Mouse (Mus musculus) hindbrain, embryonic 13.5 days (tissue): Measurements from ENCODE around the gene Myog. TPM values are rescaled to one million over a fixed set of nuclear protein-coding genes. Genes with fewer than 3 reads are reported as not detected.
"Not testable (repeated sequence)": the region's sequence is repeated elsewhere in the genome, so short reads cannot be mapped to it uniquely, and the experiment has no call there.

Experiments used
- ATAC-seq: fragments of 200-750 bp; cut with Nextera tagmentation; 2 replicates; pipeline ENCODE4 v1.8.0; 2017; ENCODE audit warnings: moderate TSS enrichment; ENCODE audit not compliant: low FRiP score
- H3K27ac ChIP-seq: fragments of 300-500 bp; sonication (generic); 2 replicates; pipeline ENCODE4 v1.5.1; 2015; ENCODE audit warnings: inconsistent platforms, mild to moderate bottlenecking, moderate library complexity
- H3K27me3 ChIP-seq: fragments of 300-500 bp; sonication (generic); 2 replicates; pipeline ENCODE4 v1.6.1; 2015; ENCODE audit warnings: mild to moderate bottlenecking, inconsistent platforms
- H3K36me3 ChIP-seq: fragments of 300-500 bp; sonication (generic); 2 replicates; pipeline ENCODE4 v1.6.1; 2015; ENCODE audit warnings: mild to moderate bottlenecking, inconsistent platforms
- H3K4me1 ChIP-seq: fragments of 300-500 bp; sonication (generic); replicated peaks from 2 replicates; pipeline ENCODE4 v1.6.1; 2015; ENCODE audit warnings: inconsistent platforms
- H3K4me2 ChIP-seq: fragments of 300-500 bp; sonication (generic); 2 replicates; pipeline ENCODE4 v1.6.1; 2015; ENCODE audit warnings: inconsistent platforms, mild to moderate bottlenecking, moderate library complexity
- H3K4me3 ChIP-seq: fragments of 300-500 bp; sonication (generic); 2 replicates; pipeline ENCODE4 v1.5.1; 2015; ENCODE audit warnings: mild to moderate bottlenecking, inconsistent platforms
- H3K9ac ChIP-seq: fragments of 300-500 bp; sonication (generic); 2 replicates; pipeline ENCODE4 v1.6.1; 2015; ENCODE audit warnings: mild to moderate bottlenecking, inconsistent platforms
- H3K9me3 ChIP-seq: fragments of 300-500 bp; sonication (generic); 2 replicates; pipeline ENCODE4 v1.6.1; 2016; ENCODE audit warnings: inconsistent platforms
- WGBS: fragments of 180-500 bp; shearing (Covaris S2); methylation state at CpG from one replicate; pipeline ENCODE4 v1.1.7; 2015; 5-methylcytosine and 5-hydroxymethylcytosine counted together
- polyA plus RNA-seq: library from polyadenylated mRNA; unstranded; fragments of >200 nt; fragmentation: Nextera tagmentation; extraction: Ambion mirVana; gene quantifications from 2 replicates; pipeline ENCODE4 v1.2.1, GENCODE M21; 2015

Gene Myog
- polyA plus RNA-seq: 3.6 and 3.8 TPM in 2 replicates

DNA sequence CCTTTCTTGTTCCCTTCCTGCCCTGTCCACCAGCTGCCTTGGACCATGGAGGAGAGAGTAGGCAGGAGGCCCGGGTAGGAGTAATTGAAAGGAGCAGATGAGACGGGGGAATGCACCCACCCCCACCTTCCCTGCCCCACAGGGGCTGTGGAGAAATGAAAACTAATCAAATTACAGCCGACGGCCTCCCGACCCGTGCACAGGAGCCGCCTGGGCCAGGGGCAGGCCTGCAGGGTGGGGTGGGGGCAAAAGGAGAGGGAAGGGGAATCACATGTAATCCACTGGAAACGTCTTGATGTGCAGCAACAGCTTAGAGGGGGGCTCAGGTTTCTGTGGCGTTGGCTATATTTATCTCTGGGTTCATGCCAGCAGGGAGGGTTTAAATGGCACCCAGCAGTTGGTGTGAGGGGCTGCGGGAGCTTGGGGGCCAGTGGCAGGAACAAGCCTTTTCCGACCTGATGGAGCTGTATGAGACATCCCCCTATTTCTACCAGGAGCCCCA lies at the start of gene Myog:
Gene Myog (plus strand): TSS at position 392 of the 502 bp plus-strand sequence.
- no peaks in the 10 kb centered on the region for H3K36me3 ChIP-seq
- no peaks in the 10 kb centered on the region for H3K9me3 ChIP-seq
- H3K27me3 ChIP-seq: no peaks in the 10 kb centered on the region
- H3K4me2 ChIP-seq: no peak within 1 kb of the TSS
- no peak within 1 kb of the TSS for H3K9ac ChIP-seq
- no peak for ATAC-seq
- no peak within 1 kb of the TSS for H3K4me3 ChIP-seq
- WGBS: 38% methylated on average over 11 of the region's 11 CpGs
- no peak within 1 kb of the TSS for H3K27ac ChIP-seq
- peaks cover 24% of the 10 kb centered on the region for H3K4me1 ChIP-seq

DNA sequence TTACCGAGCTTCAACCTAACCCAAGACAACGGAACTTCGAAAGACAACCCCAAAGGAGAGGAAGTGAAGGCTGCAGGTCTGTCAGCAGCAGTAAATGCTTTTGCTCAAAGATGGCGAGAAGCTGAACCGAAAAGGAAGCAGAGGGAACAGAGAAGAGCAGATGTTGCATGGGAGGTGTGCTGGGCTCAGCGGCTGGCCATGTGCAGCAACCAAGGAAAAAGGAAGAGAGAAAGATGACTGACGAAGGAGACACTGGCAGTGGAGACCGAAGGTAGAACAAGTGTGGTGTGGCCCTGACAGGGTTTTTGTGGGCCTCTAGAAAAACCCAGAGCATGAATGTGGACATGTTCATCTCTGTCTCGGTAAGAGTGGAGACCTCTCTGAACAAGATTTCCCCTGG lies 49.1 kb upstream of the Myog start:
- H3K36me3 ChIP-seq: no peaks in the 10 kb centered on the region
- no peak overlapping the region for H3K27ac ChIP-seq
- 91% methylated on average over 9 of the region's 9 CpGs for WGBS
- no peak overlapping the region for H3K4me2 ChIP-seq
- H3K27me3 ChIP-seq: peaks cover 36% of the 10 kb centered on the region
- ATAC-seq: no peak
- H3K4me3 ChIP-seq: no peak overlapping the region
- no peaks in the 10 kb centered on the region for H3K9me3 ChIP-seq
- H3K4me1 ChIP-seq: peaks cover 24% of the 10 kb centered on the region
- no peak overlapping the region for H3K9ac ChIP-seq

DNA sequence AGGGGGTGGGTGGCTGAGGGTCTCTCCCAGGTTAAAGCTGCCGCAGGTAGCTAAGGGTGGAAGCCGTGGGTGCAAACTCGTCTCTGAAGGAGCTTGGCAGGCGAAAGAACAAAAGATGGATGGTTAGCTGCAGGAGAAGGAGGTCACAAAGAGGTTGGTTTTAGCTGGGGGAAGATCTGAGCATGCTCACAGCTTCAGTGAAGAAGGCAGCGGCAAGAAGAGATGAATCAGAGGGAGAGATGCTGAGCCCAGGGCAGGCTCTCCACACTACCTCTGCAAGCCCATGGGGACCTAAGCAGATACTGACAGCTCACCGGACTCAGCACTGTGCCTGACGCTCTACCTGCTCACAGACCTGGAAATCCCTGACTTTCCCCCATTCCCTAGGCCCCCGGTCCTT lies 48.5 kb upstream of the Myog start:
- ATAC-seq: no peak
- no peaks in the 10 kb centered on the region for H3K9me3 ChIP-seq
- no peak overlapping the region for H3K27ac ChIP-seq
- no peaks in the 10 kb centered on the region for H3K36me3 ChIP-seq
- peaks cover 18% of the 10 kb centered on the region for H3K4me1 ChIP-seq
- H3K9ac ChIP-seq: no peak overlapping the region
- WGBS: 62% methylated on average over 8 of the region's 8 CpGs
- H3K4me2 ChIP-seq: no peak overlapping the region
- peaks cover 30% of the 10 kb centered on the region for H3K27me3 ChIP-seq
- no peak overlapping the region for H3K4me3 ChIP-seq

DNA sequence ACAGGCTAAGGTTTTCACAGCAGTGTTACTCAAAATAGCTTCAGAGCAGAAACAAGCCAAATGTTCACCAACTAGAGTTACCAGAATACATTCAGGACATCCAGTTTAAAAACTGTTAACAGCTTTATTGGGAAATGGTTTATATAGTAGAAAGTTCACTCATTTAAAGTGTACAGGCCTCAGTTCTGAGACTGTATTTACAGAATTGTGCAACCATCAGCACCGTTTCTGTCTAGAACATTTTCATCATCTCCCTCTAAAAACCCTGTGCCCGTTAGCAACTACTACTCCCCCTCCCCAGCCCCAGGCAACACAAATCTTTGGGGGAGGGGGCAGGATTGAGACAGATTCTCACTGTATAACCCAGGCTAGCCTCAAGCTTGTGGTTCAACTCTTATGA lies 47.5 kb upstream of the Myog start:
- Histone ChIP-seq H3K9ac (no peak overlapping the region), H3K4me3 (no peak overlapping the region), H3K36me3 (no peaks in the 10 kb centered on the region), H3K27ac (no peak overlapping the region), H3K9me3 (no peaks in the 10 kb centered on the region), H3K4me1 (peaks cover 18% of the 10 kb centered on the region), H3K27me3 (peaks cover 20% of the 10 kb centered on the region; the same call in 1 of the 2 replicates), H3K4me2 (no peak overlapping the region)
- no peak for ATAC-seq
- WGBS: 84% methylated on average over 2 of the region's 2 CpGs

DNA sequence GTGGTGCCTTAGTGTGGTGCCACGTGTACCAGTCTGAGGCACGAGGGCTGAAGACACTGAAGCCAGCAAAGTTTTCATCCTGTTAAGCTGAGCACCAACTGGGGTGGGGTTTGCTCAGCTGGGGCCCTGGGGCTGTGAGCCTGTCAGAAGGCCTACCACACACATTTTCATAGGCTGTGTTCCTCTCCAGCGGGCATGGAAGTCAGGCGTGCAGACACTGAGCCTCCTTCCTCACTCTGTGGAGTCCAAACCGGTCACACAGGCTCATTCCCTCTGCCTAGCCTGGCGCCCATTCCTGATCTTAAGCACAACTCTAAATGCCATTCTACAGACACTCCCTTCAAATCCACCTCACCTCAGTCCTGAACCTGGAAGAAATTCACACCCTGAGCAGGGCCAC lies 46.3 kb upstream of the Myog start:
- Histone ChIP-seq H3K4me1 (peaks cover 18% of the 10 kb centered on the region), H3K4me3 (no peak overlapping the region), H3K27me3 (peaks cover 17% of the 10 kb centered on the region; the same call in 1 of the 2 replicates), H3K36me3 (no peaks in the 10 kb centered on the region), H3K27ac (no peak overlapping the region), H3K9me3 (no peaks in the 10 kb centered on the region), H3K9ac (peak overlapping the region; percentile 39), H3K4me2 (no peak overlapping the region; the same call in 1 of the 2 replicates)
- 76% methylated on average over 6 of the region's 6 CpGs for WGBS
- ATAC-seq: 0 out of 2 replicates have a peak, but pooled peaks have one; percentile 3

DNA sequence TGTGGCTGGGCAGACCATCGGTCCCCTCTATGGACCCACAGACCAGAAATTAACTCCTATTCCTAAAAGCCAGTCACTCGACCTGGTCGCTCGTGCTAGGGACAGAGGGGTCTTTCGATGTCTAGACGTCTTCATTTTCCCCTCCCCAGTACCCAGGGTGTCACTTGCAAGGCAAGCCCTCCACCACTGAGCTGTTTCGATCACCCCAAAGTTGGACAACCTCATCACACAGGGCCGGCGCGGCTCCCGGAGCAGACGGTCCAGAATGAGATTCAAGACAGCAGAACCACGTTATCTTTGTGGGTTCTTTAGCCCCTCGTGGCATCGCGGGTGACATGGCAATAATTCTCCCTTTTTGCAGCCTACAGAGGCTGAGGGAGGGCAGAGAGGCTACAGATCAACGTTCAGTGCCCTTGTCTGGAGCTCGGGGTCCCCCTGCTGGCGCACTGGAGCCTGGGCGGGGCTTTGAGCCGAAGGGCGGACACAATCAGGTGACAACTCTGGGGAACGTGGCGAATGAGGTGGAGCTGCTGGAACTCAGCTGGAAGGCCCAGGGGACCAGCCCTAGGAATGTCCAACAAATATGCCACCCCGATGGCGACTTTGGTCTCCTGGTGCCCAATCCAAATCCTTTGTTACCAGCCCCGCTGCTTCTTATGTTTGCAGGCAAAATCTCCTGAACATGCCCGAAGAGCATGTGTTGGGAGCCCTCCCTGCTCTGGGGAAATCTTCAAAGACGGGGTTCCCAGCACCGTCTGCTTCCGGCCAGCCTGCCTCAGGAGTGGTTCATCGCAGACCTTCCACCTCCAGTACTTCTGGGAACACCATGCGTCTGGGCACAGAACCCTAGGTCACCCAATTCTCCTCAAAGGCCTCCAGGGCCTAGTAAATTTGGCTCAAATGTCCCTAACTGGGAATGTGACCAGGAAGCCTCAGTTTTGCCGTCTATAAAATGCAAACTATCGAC lies 45.6 kb upstream of the Myog start:
- Histone ChIP-seq H3K4me1 (peaks cover 18% of the 10 kb centered on the region), H3K9me3 (no peaks in the 10 kb centered on the region), H3K9ac (peak overlapping the region; percentile 39), H3K4me2 (peak overlapping the region; percentile 44), H3K27me3 (peaks cover 17% of the 10 kb centered on the region; the same call in 1 of the 2 replicates), H3K36me3 (no peaks in the 10 kb centered on the region), H3K27ac (no peak overlapping the region), H3K4me3 (peak overlapping the region; percentile 2; the same call in 1 of the 2 replicates)
- 25% methylated on average over 35 of the region's 35 CpGs for WGBS
- peak; percentile 84 for ATAC-seq

DNA sequence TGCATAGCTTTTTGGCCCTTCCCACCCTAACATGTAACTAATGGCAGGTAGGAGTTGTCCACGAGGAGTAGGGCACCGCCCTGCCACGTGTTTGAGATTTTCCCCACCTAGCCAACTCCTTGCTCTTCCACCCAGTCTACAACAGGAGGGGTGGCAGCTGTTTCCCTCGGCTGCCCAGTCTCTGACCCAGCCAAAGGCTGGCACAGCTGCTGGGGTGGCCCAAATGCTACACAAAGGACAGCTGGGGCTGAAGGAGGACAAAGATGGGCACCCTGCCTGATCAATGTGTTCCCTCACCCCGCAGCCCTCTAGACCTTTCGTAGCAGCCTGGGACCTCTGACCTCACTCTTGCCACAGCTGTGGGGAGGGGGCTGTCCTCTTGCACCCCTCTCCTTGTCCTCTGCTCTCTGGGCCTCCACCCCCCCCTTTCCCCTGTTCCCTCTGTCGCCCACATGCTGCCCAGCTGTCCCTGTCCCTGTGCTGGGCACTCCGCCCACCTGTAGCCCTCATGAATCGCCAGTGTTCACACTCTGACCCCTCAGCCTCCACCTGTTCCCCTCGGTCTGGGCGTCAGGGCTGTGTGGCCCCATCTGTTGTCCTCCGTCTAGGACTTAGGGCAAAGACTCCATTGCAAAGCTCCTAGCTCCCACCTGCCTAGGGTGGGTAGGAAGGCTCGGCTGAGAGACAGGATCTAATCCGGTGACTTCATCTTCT lies 44.6 kb upstream of the Myog start:
- Histone ChIP-seq H3K4me2 (no peak overlapping the region), H3K36me3 (no peaks in the 10 kb centered on the region), H3K4me3 (no peak overlapping the region), H3K4me1 (peaks cover 18% of the 10 kb centered on the region), H3K9me3 (no peaks in the 10 kb centered on the region), H3K27ac (no peak overlapping the region), H3K9ac (no peak overlapping the region), H3K27me3 (peaks cover 13% of the 10 kb centered on the region; the same call in 1 of the 2 replicates)
- WGBS: 77% methylated on average over 13 of the region's 14 CpGs
- peak; percentile 47; the same call in 1 of the 2 replicates for ATAC-seq

DNA sequence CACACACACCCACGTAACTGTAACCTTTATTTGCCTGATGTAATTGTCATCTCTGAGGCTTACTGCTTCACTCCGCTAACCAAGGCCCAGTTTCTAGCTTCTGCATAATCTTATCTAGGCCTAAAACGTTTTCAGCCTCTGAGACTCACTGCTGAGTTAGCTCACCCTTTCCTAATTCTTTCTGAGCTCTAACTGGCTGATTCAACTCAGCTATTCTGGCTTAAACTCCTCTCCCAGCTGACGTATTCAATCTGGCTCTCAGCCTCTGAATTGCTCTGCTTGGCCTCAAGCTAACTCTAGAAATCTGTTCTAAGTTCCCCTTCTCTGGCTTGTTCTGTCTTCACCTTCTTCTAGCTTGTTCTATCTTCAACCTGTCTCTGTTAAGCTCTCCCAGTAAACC lies 43.2 kb upstream of the Myog start:
- no peak for ATAC-seq
- Histone ChIP-seq H3K4me3 (no peak overlapping the region), H3K9ac (no peak overlapping the region), H3K9me3 (no peaks in the 10 kb centered on the region), H3K36me3 (no peaks in the 10 kb centered on the region), H3K4me1 (peaks cover 12% of the 10 kb centered on the region), H3K27ac (no peak overlapping the region), H3K4me2 (no peak overlapping the region), H3K27me3 (0 out of 2 replicates have a peak, but pooled peaks cover 13% of the 10 kb centered on the region)
- 64% methylated on average over 4 of the region's 4 CpGs for WGBS

DNA sequence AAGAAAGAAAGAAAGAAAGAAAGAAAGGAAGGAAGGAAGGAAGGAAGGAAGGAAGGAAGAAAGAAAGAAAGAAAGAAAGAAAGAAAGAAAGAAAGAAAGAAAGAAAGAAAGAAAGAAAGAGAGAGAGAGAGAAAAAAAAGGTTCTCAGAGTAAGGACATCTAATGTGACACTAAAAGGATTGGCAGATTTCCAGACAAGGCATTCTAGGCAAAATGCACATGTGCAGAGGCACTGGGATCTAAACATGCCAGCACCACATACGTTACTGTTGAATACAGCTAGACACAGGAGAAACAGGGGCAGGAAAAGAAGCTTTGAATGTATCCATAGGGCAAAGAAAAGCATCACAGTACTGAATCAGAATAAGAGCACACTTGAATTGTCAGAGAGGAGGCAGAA lies 40.1 kb upstream of the Myog start:
- 72% methylated on average over 1 of the region's 1 CpGs for WGBS
- not testable (repeated sequence) for H3K36me3 ChIP-seq

DNA sequence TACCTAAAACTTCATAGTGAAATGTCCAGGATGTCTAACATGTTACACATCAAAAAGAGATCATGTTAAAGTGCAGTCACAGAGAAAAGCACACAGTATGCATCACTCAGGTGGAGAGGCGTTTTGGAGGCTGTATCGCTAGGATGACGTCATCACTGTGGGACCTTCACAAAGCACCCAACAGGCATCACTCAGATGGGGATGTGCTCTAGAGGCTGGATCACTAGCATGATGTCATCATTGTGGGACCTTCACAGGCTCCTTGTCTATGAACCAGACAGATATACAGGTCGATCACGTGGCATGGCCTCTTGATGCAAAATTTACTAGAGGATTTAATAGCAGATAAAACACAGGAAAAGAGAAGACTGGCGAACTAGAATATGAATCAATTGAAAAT lies 25.4 kb upstream of the Myog start:
- H3K27ac ChIP-seq: no peak overlapping the region
- no peak overlapping the region for H3K9ac ChIP-seq
- H3K9me3 ChIP-seq: peaks cover 11% of the 10 kb centered on the region; the same call in 1 of the 2 replicates
- ATAC-seq: no peak
- WGBS: 92% methylated on average over 6 of the region's 6 CpGs
- no peak overlapping the region for H3K4me2 ChIP-seq
- H3K27me3 ChIP-seq: no peaks in the 10 kb centered on the region
- no peak overlapping the region for H3K4me3 ChIP-seq
- H3K36me3 ChIP-seq: no peaks in the 10 kb centered on the region
- H3K4me1 ChIP-seq: peaks cover 8% of the 10 kb centered on the region; the same call in 1 of the 2 replicates

More for the DNA sequence above, 40.1 kb upstream of the Myog start:
- not testable (repeated sequence) for H3K9ac ChIP-seq, H3K4me2 ChIP-seq, H3K4me3 ChIP-seq, H3K27me3 ChIP-seq, ATAC-seq, H3K9me3 ChIP-seq, H3K27ac ChIP-seq, H3K4me1 ChIP-seq

DNA sequence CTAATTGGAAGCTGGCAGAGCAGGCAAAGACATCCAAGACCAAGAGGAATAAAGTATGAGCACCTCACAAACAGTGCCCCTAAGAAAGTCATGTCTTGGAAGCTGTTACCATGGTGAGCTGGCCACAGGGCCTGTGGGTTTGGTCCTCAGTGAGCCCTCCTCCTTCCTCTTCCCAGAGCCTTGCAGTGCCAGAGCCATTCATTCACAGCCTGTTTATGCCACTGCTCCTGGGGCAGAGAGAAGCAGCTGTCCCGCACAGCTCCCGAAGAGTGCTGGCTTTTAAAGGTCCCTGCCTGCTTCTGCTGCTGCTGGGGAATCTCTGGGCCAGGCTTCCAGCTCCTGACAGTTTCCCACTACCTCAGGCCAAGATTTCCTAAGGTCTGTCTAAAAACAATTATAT lies 24.0 kb upstream of the Myog start:
- WGBS: 15% methylated on average over 2 of the region's 2 CpGs
- H3K4me2 ChIP-seq: no peak overlapping the region
- H3K9ac ChIP-seq: no peak overlapping the region
- H3K27ac ChIP-seq: peak overlapping the region; percentile 30; the same call in 1 of the 2 replicates
- peaks cover 8% of the 10 kb centered on the region; the same call in 1 of the 2 replicates for H3K9me3 ChIP-seq
- H3K4me3 ChIP-seq: no peak overlapping the region
- peak; percentile 59; the same call in 1 of the 2 replicates for ATAC-seq
- H3K4me1 ChIP-seq: peaks cover 8% of the 10 kb centered on the region; the same call in 1 of the 2 replicates
- no peaks in the 10 kb centered on the region for H3K36me3 ChIP-seq
- no peaks in the 10 kb centered on the region for H3K27me3 ChIP-seq

DNA sequence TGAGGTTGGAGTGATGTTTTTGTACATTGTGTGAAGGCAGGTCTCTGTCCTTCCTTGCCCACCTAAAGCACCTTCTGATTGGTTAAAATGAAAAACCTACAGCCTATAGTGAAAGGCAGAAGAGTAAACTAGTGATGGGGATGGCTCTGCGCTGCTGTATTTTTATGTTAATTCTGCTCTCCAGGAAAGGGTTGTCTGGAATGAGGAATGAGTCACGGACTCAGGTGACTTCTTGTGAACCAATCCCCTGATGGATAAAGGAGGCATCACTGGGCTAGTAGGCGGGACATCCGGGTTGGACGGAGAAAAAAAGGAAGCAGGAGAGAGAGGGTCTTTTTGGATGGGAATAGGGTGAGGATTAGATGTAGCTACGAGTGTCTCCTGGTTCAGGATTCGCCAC lies 19.8 kb upstream of the Myog start:
- Histone ChIP-seq H3K4me1 (peaks cover 25% of the 10 kb centered on the region), H3K4me2 (no peak overlapping the region), H3K27ac (no peak overlapping the region), H3K27me3 (no peaks in the 10 kb centered on the region), H3K9me3 (no peaks in the 10 kb centered on the region), H3K9ac (no peak overlapping the region), H3K36me3 (no peaks in the 10 kb centered on the region), H3K4me3 (no peak overlapping the region)
- ATAC-seq: no peak
- 68% methylated on average over 7 of the region's 7 CpGs for WGBS
